Comparison of ENCODE assay signal across 8 mouse cellular contexts in the genomic region with DNA sequence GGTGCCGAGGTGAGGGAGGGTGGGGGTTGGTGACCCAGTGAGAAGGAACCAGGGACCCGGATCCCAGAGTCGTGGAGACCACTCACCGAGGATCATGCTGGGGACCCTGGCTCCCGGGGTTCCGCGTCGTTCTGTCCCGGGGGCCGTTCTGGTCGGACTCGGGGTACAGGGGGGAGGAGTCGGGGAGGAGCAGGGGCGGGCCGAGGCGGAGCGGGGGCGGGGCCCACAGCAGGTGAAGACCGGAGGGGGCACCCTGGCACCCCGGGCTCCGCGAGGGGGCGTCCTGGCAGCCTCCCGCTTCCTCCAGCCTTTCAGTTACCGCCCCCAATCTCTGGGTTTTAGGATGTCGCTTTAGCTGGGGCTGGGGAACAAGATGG. TPM values are rescaled to one million over a fixed set of nuclear protein-coding genes. Genes with fewer than 3 reads are reported as not detected.
DNase-seq lines count a peak whose midpoint lies in the region; ATAC-seq and TF ChIP-seq lines count a peak whose summit lies in the region.

A gene (minus strand): TSS at position 133 of the 377 bp plus-strand sequence.

- H3K4me3 ChIP-seq in kidney, adult 2 months (ENCODE audit: insufficient read depth, low read depth, low read length): peak within 1 kb of the TSS; percentile 66
- peak within 1 kb of the TSS; percentile 65 for H3K4me3 ChIP-seq in bone marrow, adult 2 months (replicated peaks; ENCODE audit: control insufficient read depth, low read depth, low read length)
- H3K4me3 ChIP-seq in intestine, embryonic 16.5 days (ENCODE audit: low read length): peak within 1 kb of the TSS; percentile 63
- peak within 1 kb of the TSS; percentile 61 for H3K4me3 ChIP-seq in limb, embryonic 13.5 days
- peak within 1 kb of the TSS; percentile 63 for H3K4me3 ChIP-seq in testis, adult 2 months (ENCODE audit: control insufficient read depth, low read depth, low read length)

- no peaks in the 10 kb centered on the region for H3K9me3 ChIP-seq in intestine, embryonic 16.5 days (ENCODE audit: control insufficient read depth, low read length)
- H3K9me3 ChIP-seq in limb, embryonic 13.5 days: no peaks in the 10 kb centered on the region

- 1% methylated on average over 26 of the region's 26 CpGs for WGBS in kidney, adult 2 months
- under 1% methylated on average over 26 of the region's 26 CpGs for WGBS in bone marrow, adult 2 months
- WGBS in intestine, embryonic 16.5 days: 1% methylated on average over 26 of the region's 26 CpGs
- under 1% methylated on average over 25 of the region's 26 CpGs for WGBS in limb, embryonic 13.5 days

- no peak for TF ChIP-seq POLR2A in kidney, adult 2 months (IDR thresholded peaks at IDR 0.05; ENCODE audit: low read depth, low read length)
- no peak; the same call in 1 of the 2 replicates for TF ChIP-seq POLR2A in bone marrow, adult 2 months (IDR thresholded peaks at IDR 0.05; ENCODE audit: borderline replicate concordance, control insufficient read depth, low read depth, low read length)
- no peak for TF ChIP-seq POLR2A in testis, adult 2 months (IDR thresholded peaks at IDR 0.05; ENCODE audit: control insufficient read depth, low read depth, low read length)

- H3K27me3 ChIP-seq in kidney, adult 2 months (replicated peaks; ENCODE audit: control insufficient read depth, insufficient read depth, low read length): no peaks in the 10 kb centered on the region; the same call in 1 of the 2 replicates
- peaks cover 33% of the 10 kb centered on the region for H3K27me3 ChIP-seq in intestine, embryonic 16.5 days (replicated peaks; ENCODE audit: control insufficient read depth, insufficient read depth, low read length)
- H3K27me3 ChIP-seq in limb, embryonic 13.5 days: peaks cover 48% of the 10 kb centered on the region
- no peaks in the 10 kb centered on the region; the same call in 1 of the 2 replicates for H3K27me3 ChIP-seq in testis, adult 2 months (ENCODE audit: control insufficient read depth, insufficient read depth, low read length)

- H3K36me3 ChIP-seq in kidney, adult 2 months (ENCODE audit: control insufficient read depth, insufficient read depth, low read length): no peaks in the 10 kb centered on the region
- no peaks in the 10 kb centered on the region for H3K36me3 ChIP-seq in intestine, embryonic 16.5 days (ENCODE audit: control insufficient read depth, insufficient read depth, low read length)
- peaks cover 16% of the 10 kb centered on the region for H3K36me3 ChIP-seq in limb, embryonic 13.5 days
- H3K36me3 ChIP-seq in testis, adult 2 months (ENCODE audit: control insufficient read depth, insufficient read depth, low read length): no peaks in the 10 kb centered on the region

- peak within 1 kb of the TSS; percentile 88 for H3K4me2 ChIP-seq in intestine, embryonic 16.5 days (ENCODE audit: low read depth, low read length)
- H3K4me2 ChIP-seq in limb, embryonic 13.5 days (replicated peaks): peak within 1 kb of the TSS; percentile 93

- ATAC-seq in intestine, embryonic 16.5 days: peak; percentile 44
- peak; percentile 31; the same call in 1 of the 2 replicates for ATAC-seq in limb, embryonic 13.5 days (ENCODE audit: low FRiP score, low read depth)

- peak within 1 kb of the TSS; percentile 65 for H3K9ac ChIP-seq in intestine, embryonic 16.5 days (ENCODE audit: low read depth, low read length)
- peak within 1 kb of the TSS; percentile 63 for H3K9ac ChIP-seq in limb, embryonic 13.5 days

- DNase-seq in kidney, adult 2 months: peak; percentile 41
- DNase-seq in kidney, adult 9 months: no peak
- peak; percentile 54 for DNase-seq in gastrocnemius, postnatal 25 days
- DNase-seq in naive thymus-derived CD4-positive, alpha-beta T cell, adult 2 months (ENCODE audit: low read depth): peak; percentile 74

- no peak within 1 kb of the TSS for H3K27ac ChIP-seq in kidney, adult 2 months (ENCODE audit: insufficient read depth, low read depth, low read length)
- H3K27ac ChIP-seq in bone marrow, adult 2 months (ENCODE audit: control insufficient read depth, insufficient read depth, low read depth, low read length, poor library complexity): no peak within 1 kb of the TSS
- no peak within 1 kb of the TSS for H3K27ac ChIP-seq in intestine, embryonic 16.5 days (ENCODE audit: low read length)
- no peak within 1 kb of the TSS for H3K27ac ChIP-seq in limb, embryonic 13.5 days
- no peak within 1 kb of the TSS for H3K27ac ChIP-seq in testis, adult 2 months (ENCODE audit: control insufficient read depth, insufficient read depth, low read depth, low read length)

- TF ChIP-seq CTCF in kidney, adult 2 months (conservative IDR thresholded peaks at IDR 0.05; ENCODE audit: insufficient read depth, insufficient read length, low read depth, low read length): no peak
- TF ChIP-seq CTCF in bone marrow, adult 2 months (IDR thresholded peaks at IDR 0.05; ENCODE audit: control insufficient read depth, insufficient read depth, low read length): no peak
- TF ChIP-seq CTCF in testis, adult 2 months (IDR thresholded peaks at IDR 0.05; ENCODE audit: control insufficient read depth, insufficient read depth, insufficient replicate concordance, low read depth, low read length): no peak

- peaks cover 2% of the 10 kb centered on the region; the same call in 1 of the 2 replicates for H3K4me1 ChIP-seq in kidney, adult 2 months (ENCODE audit: control insufficient read depth, insufficient read depth, low read length)
- no peaks in the 10 kb centered on the region for H3K4me1 ChIP-seq in bone marrow, adult 2 months (ENCODE audit: control insufficient read depth, insufficient read depth, low read length)
- H3K4me1 ChIP-seq in intestine, embryonic 16.5 days (ENCODE audit: control insufficient read depth, insufficient read depth, low read length): peaks cover 6% of the 10 kb centered on the region; the same call in 1 of the 2 replicates
- H3K4me1 ChIP-seq in limb, embryonic 13.5 days: peaks cover 46% of the 10 kb centered on the region
- peaks cover 12% of the 10 kb centered on the region for H3K4me1 ChIP-seq in testis, adult 2 months (ENCODE audit: control insufficient read depth, insufficient read depth, low read length)

RNA-seq across cellular contexts. Expression of the gene that starts here (rescaled TPM):
- 5.2 and 6.1 TPM in 2 replicates for polyA plus RNA-seq in kidney, adult 2 months (2012; rRNA removed)
- 9.8 and 12.7 TPM in 2 replicates for polyA plus RNA-seq in bone marrow, adult 2 months (2011; ENCODE audit: insufficient read depth, insufficient read length, low replicate concordance, missing spikeins)
- 10 to 100 TPM; 17.0 to 77.5 TPM for total RNA-seq in gastrocnemius, postnatal 25 days (2021)
- polyA plus RNA-seq in intestine, embryonic 16.5 days (2015; fragmentation: Nextera tagmentation; extraction: Ambion mirVana): 3.6 and 4.1 TPM in 2 replicates
- polyA plus RNA-seq in limb, embryonic 13.5 days (2015; fragmentation: Nextera tagmentation; extraction: Ambion mirVana): 11.7 and 13.1 TPM in 2 replicates
- 84.7 and 92.7 TPM in 2 replicates for polyA plus RNA-seq in testis, adult 2 months (2012; rRNA removed)
